Mouse (Mus musculus): Measurements from ENCODE around the gene Thg1l.

DNA sequence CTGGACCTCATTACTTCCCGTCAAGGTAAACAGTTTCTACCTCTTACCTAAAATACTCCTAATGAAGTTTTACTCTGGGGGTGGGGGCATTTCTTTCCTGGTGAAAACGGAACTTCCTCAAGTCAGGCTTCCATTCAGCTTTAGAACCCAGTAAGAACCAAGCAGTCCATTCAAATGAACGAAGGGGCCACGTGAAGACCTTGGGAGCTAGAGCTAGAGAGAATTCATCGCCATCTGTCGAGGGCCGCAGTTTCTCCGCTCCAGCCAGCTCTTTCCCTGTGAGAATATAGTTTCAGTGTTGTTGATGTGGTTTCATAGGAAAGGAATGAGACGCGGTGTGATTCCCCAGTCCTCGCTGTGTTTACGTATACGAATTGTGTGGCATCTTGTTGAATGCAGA lies 36.8 kb upstream of the Thg1l start:
- TF ChIP-seq CTCF (IDR thresholded peaks at IDR 0.05; ENCODE audit: low read depth, low read length): no peak
- TF ChIP-seq POLR2A (IDR thresholded peaks at IDR 0.05; ENCODE audit: insufficient read depth, low read length): no peak
